Mouse (Mus musculus) intestine, embryonic 14.5 days (tissue): ENCODE results near the gene Mamstr. TPM values are rescaled to one million over a fixed set of nuclear protein-coding genes. Genes with fewer than 3 reads are reported as not detected.

Source experiments
- ATAC-seq: fragments of 200-750 bp; cut with Nextera tagmentation; replicated peaks from 2 replicates; pipeline ENCODE4 v1.8.0; 2017; ENCODE audit warnings: low read depth, moderate number of reproducible peaks, moderate TSS enrichment, moderate library complexity; ENCODE audit not compliant: low FRiP score, low TSS enrichment
- DNase-seq: peaks from one replicate; pipeline ENCODE4 v3.0.0-alpha.2; 2018; ENCODE audit warnings: low spot score
- H3K27ac ChIP-seq: fragments of 300-500 bp; sonication (generic); 2 replicates; pipeline ENCODE4 v1.5.1; 2014; ENCODE audit warnings: low read depth, mild to moderate bottlenecking, control low read depth
- H3K27me3 ChIP-seq: fragments of 300-500 bp; sonication (generic); replicated peaks from 2 replicates; pipeline ENCODE4 v1.6.1; 2014; ENCODE audit warnings: low read length, control low read depth; ENCODE audit not compliant: control insufficient read depth, insufficient read depth
- H3K36me3 ChIP-seq: fragments of 300-500 bp; sonication (generic); 2 replicates; pipeline ENCODE4 v1.6.1; 2014; ENCODE audit warnings: low read length, control low read depth; ENCODE audit not compliant: control insufficient read depth, insufficient read depth
- H3K4me1 ChIP-seq: fragments of 300-500 bp; sonication (generic); replicated peaks from 2 replicates; pipeline ENCODE4 v1.6.1; 2014; ENCODE audit warnings: low read length, control low read depth, mixed read lengths; ENCODE audit not compliant: control insufficient read depth, insufficient read depth
- H3K4me2 ChIP-seq: fragments of 300-500 bp; sonication (generic); 2 replicates; pipeline ENCODE4 v1.6.1; 2014; ENCODE audit warnings: low read length
- H3K4me3 ChIP-seq: fragments of 300-500 bp; sonication (generic); 2 replicates; pipeline ENCODE4 v1.5.1; 2014; ENCODE audit warnings: low read depth, low read length, control low read depth, mixed read lengths
- H3K9ac ChIP-seq: fragments of 300-500 bp; sonication (generic); 2 replicates; pipeline ENCODE4 v1.6.1; 2014; ENCODE audit warnings: mild to moderate bottlenecking, low read length
- H3K9me3 ChIP-seq: fragments of 300-500 bp; sonication (generic); 2 replicates; pipeline ENCODE4 v1.6.1; 2016; ENCODE audit warnings: low read length, control low read depth; ENCODE audit not compliant: control insufficient read depth
- WGBS: fragments of 180-500 bp; shearing (Covaris S2); extraction: QIAGEN DNeasy Blood & Tissue Kit; methylation state at CpG from one replicate; pipeline ENCODE4 v1.1.7; 2014; 5-methylcytosine and 5-hydroxymethylcytosine counted together
- polyA plus RNA-seq: library from polyadenylated mRNA; unstranded; fragments of >200 nt; fragmentation: Nextera tagmentation; extraction: Ambion mirVana; gene quantifications from 2 replicates; pipeline ENCODE4 v1.2.1, GENCODE M21; 2014

Mamstr gene
- polyA plus RNA-seq, 1 experiment from 2014 or later, result 6.8 TPM

GRCm38 (mm10) chr7:45598960-45599879 lies 40.6 kb upstream of the Mamstr start:
- peak; percentile 60 for ATAC-seq
- peaks cover 8% of the 10 kb centered on the region; the same call in 1 of the 2 replicates for H3K4me1 ChIP-seq
- 37% methylated on average over 18 of the region's 18 CpGs for WGBS
- H3K27ac ChIP-seq, result no peak overlapping the region
- no peaks in the 10 kb centered on the region for H3K36me3 ChIP-seq
- H3K9me3 ChIP-seq, result no peaks in the 10 kb centered on the region
- H3K27me3 ChIP-seq, result no peaks in the 10 kb centered on the region
- no peak overlapping the region for H3K4me3 ChIP-seq
- H3K9ac ChIP-seq, result no peak overlapping the region
- DNase-seq, result no peak
- H3K4me2 ChIP-seq, result peak overlapping the region; percentile 15; the same call in 1 of the 2 replicates

GRCm38 (mm10) chr7:45605704-45606289 lies 34.0 kb upstream of the Mamstr start:
- no peaks in the 10 kb centered on the region for H3K36me3 ChIP-seq
- no peaks in the 10 kb centered on the region for H3K27me3 ChIP-seq
- H3K4me2 ChIP-seq, result no peak overlapping the region
- no peak for ATAC-seq
- no peak overlapping the region for H3K9ac ChIP-seq
- H3K9me3 ChIP-seq, result no peaks in the 10 kb centered on the region
- WGBS, result 78% methylated on average over 9 of the region's 9 CpGs
- H3K4me1 ChIP-seq, result peaks cover 4% of the 10 kb centered on the region; the same call in 1 of the 2 replicates
- DNase-seq, result no peak
- no peak overlapping the region for H3K27ac ChIP-seq
- H3K4me3 ChIP-seq, result no peak overlapping the region

GRCm38 (mm10) chr7:45609511-45609910 lies 30.3 kb upstream of the Mamstr start:
- H3K9ac ChIP-seq, result no peak overlapping the region
- no peaks in the 10 kb centered on the region for H3K27me3 ChIP-seq
- WGBS, result 55% methylated on average over 1 of the region's 1 CpGs
- no peak overlapping the region for H3K4me2 ChIP-seq
- ATAC-seq, result no peak
- no peak overlapping the region for H3K4me3 ChIP-seq
- DNase-seq, result no peak
- H3K36me3 ChIP-seq, result no peaks in the 10 kb centered on the region
- H3K9me3 ChIP-seq, result no peaks in the 10 kb centered on the region
- no peaks in the 10 kb centered on the region for H3K4me1 ChIP-seq
- no peak overlapping the region for H3K27ac ChIP-seq

GRCm38 (mm10) chr7:45616277-45616676 lies 23.5 kb upstream of the Mamstr start:
- Histone ChIP-seq H3K9me3 (no peaks in the 10 kb centered on the region), H3K27ac (no peak overlapping the region), H3K36me3 (no peaks in the 10 kb centered on the region), H3K4me3 (no peak overlapping the region), H3K9ac (no peak overlapping the region), H3K27me3 (peaks cover 24% of the 10 kb centered on the region), H3K4me2 (no peak overlapping the region), H3K4me1 (no peaks in the 10 kb centered on the region)
- DNase-seq (no peak), ATAC-seq (no peak)
- WGBS, result 31% methylated on average over 6 of the region's 6 CpGs

- WGBS, result 8% methylated on average over 31 of the region's 31 CpGs
- DNase-seq (peak; percentile 72), ATAC-seq (peak; percentile 62)
- H3K4me3 ChIP-seq, result peak within 1 kb of the TSS; percentile 6; the same call in 1 of the 2 replicates
- H3K27ac ChIP-seq, result no peak within 1 kb of the TSS
- H3K9me3 ChIP-seq, result no peaks in the 10 kb centered on the region
- peaks cover 24% of the 10 kb centered on the region for H3K27me3 ChIP-seq
- H3K4me1 ChIP-seq, result no peaks in the 10 kb centered on the region
- H3K9ac ChIP-seq, result no peak within 1 kb of the TSS
- H3K4me2 ChIP-seq, result peak within 1 kb of the TSS; percentile 32
- H3K36me3 ChIP-seq, result no peaks in the 10 kb centered on the region
Measured at GRCm38 (mm10) chr7:45617042-45617695, 22.6 kb upstream of the Mamstr start, which contains the start of gene Fut1. TSS of gene Fut1 (plus strand) at chr7:45617289.

- no peak overlapping the region for H3K27ac ChIP-seq
- H3K9ac ChIP-seq, result no peak overlapping the region
- H3K4me3 ChIP-seq, result no peak overlapping the region
- H3K36me3 ChIP-seq, result no peaks in the 10 kb centered on the region
- H3K27me3 ChIP-seq, result peaks cover 24% of the 10 kb centered on the region
- no peaks in the 10 kb centered on the region for H3K4me1 ChIP-seq
- H3K9me3 ChIP-seq, result no peaks in the 10 kb centered on the region
- no peak for ATAC-seq
- no peak overlapping the region for H3K4me2 ChIP-seq
- DNase-seq, result no peak
- WGBS, result 81% methylated on average over 5 of the region's 5 CpGs
Measured at GRCm38 (mm10) chr7:45618316-45618715, 21.5 kb upstream of the Mamstr start.

GRCm38 (mm10) chr7:45619592-45619991 lies 20.2 kb upstream of the Mamstr start:
- Histone ChIP-seq H3K27ac (no peak overlapping the region), H3K4me1 (no peaks in the 10 kb centered on the region), H3K9ac (no peak overlapping the region), H3K36me3 (no peaks in the 10 kb centered on the region), H3K9me3 (no peaks in the 10 kb centered on the region), H3K27me3 (peaks cover 24% of the 10 kb centered on the region), H3K4me2 (no peak overlapping the region), H3K4me3 (no peak overlapping the region)
- WGBS, result 89% methylated on average over 5 of the region's 5 CpGs
- ATAC-seq (no peak), DNase-seq (no peak)

GRCm38 (mm10) chr7:45621443-45621842 lies 18.3 kb upstream of the Mamstr start, which contains the start of gene Izumo1:
TSS of gene Izumo1 (plus strand) at chr7:45621811.
- no peak within 1 kb of the TSS for H3K27ac ChIP-seq
- no peak within 1 kb of the TSS for H3K4me2 ChIP-seq
- H3K36me3 ChIP-seq, result no peaks in the 10 kb centered on the region
- ATAC-seq (no peak), DNase-seq (no peak)
- H3K9ac ChIP-seq, result no peak within 1 kb of the TSS
- WGBS, result 29% methylated on average over 9 of the region's 9 CpGs
- no peak within 1 kb of the TSS for H3K4me3 ChIP-seq
- H3K4me1 ChIP-seq, result no peaks in the 10 kb centered on the region
- H3K27me3 ChIP-seq, result peaks cover 24% of the 10 kb centered on the region
- no peaks in the 10 kb centered on the region for H3K9me3 ChIP-seq
